Mouse (Mus musculus) myocyte (in vitro differentiated cells): ENCODE measurements at regions not wholly inside any gene's neighbourhood (a gene's known extent, or its start where the extent isn't known, plus 50 kb on each side); places are given as distances from the start of the nearest gene placed in this dataset.

Experiments used
- POLR2A ChIP-seq: IDR thresholded peaks from one replicate; pipeline ENCODE4 v1.6.1; 2011; ENCODE audit warnings: low read depth, mild to moderate bottlenecking, control low read depth, moderate library complexity; ENCODE audit not compliant: insufficient read length
- SRF ChIP-seq: IDR thresholded peaks from one replicate; pipeline ENCODE4 v1.6.1; 2011; ENCODE audit warnings: low read depth; ENCODE audit not compliant: control insufficient read depth, insufficient read length

DNA sequence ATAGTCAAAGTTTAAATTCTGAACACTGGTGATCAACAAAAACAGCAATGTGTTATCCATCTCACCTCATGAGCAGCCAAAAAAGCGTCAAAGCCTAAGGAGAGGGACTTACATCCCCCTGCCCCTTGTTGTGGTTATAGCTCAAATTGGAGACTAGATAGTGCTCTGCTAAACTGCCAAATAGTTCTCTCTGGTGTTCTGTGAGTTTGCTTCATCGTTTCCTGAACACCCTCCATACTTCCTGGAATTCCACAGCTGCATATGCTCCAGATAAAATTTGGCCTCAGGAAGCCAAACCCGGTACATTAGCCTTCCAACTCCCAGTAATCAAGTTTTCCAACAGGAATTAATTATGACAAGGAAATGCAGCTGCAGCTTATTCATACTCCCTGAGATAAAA lies 906.6 kb upstream of the Celf2 start:
- TF ChIP-seq POLR2A (no peak), SRF (no peak)
